ENCODE assay signal across 7 mouse cellular contexts in genomic region chr11:120643601-120643987, GRCm38 (mm10). TPM values are rescaled to one million over a fixed set of nuclear protein-coding genes. Genes with fewer than 3 reads are reported as not detected.
DNase-seq lines count a peak whose midpoint lies in the region; ATAC-seq and TF ChIP-seq lines count a peak whose summit lies in the region.

Gene Pycr1, minus strand, starts transcription at chr11:120643769.

- H3K4me3 ChIP-seq in embryonic facial prominence, embryonic 11.5 days (ENCODE audit: low read depth, low read length) = peak within 1 kb of the TSS; percentile 33
- peak within 1 kb of the TSS; percentile 51 for H3K4me3 ChIP-seq in kidney, adult 2 months (ENCODE audit: insufficient read depth, low read depth, low read length)
- peak within 1 kb of the TSS; percentile 42 for H3K4me3 ChIP-seq in limb, embryonic 12.5 days (replicated peaks)
- peak within 1 kb of the TSS; percentile 46 for H3K4me3 ChIP-seq in midbrain, embryonic 15.5 days
- H3K4me3 ChIP-seq in spleen, adult 2 months (ENCODE audit: extremely low read depth, insufficient read depth, insufficient read length) = peak within 1 kb of the TSS; percentile 60

- peaks cover 5% of the 10 kb centered on the region; the same call in 1 of the 2 replicates for H3K27me3 ChIP-seq in embryonic facial prominence, embryonic 11.5 days (ENCODE audit: control insufficient read depth, insufficient read depth, low read length)
- H3K27me3 ChIP-seq in kidney, adult 2 months (replicated peaks; ENCODE audit: control insufficient read depth, insufficient read depth, low read length) = no peaks in the 10 kb centered on the region
- H3K27me3 ChIP-seq in limb, embryonic 12.5 days = peaks cover 15% of the 10 kb centered on the region
- H3K27me3 ChIP-seq in midbrain, embryonic 15.5 days (replicated peaks) = peaks cover 10% of the 10 kb centered on the region; the same call in 1 of the 2 replicates
- H3K27me3 ChIP-seq in spleen, adult 2 months (ENCODE audit: control insufficient read depth, insufficient read depth, low read length) = no peaks in the 10 kb centered on the region

- H3K4me1 ChIP-seq in embryonic facial prominence, embryonic 11.5 days (ENCODE audit: control insufficient read depth, insufficient read depth, low read length) = peaks cover 3% of the 10 kb centered on the region; the same call in 1 of the 2 replicates
- peaks cover 3% of the 10 kb centered on the region; the same call in 1 of the 2 replicates for H3K4me1 ChIP-seq in kidney, adult 2 months (ENCODE audit: control insufficient read depth, insufficient read depth, low read length)
- peaks cover 25% of the 10 kb centered on the region for H3K4me1 ChIP-seq in limb, embryonic 12.5 days (replicated peaks)
- H3K4me1 ChIP-seq in midbrain, embryonic 15.5 days = peaks cover 21% of the 10 kb centered on the region
- peaks cover 12% of the 10 kb centered on the region for H3K4me1 ChIP-seq in spleen, adult 2 months (ENCODE audit: control insufficient read depth, insufficient read depth, insufficient read length)

- no peaks in the 10 kb centered on the region for H3K36me3 ChIP-seq in embryonic facial prominence, embryonic 11.5 days (replicated peaks; ENCODE audit: control insufficient read depth, insufficient read depth, low read depth, low read length)
- H3K36me3 ChIP-seq in kidney, adult 2 months (ENCODE audit: control insufficient read depth, insufficient read depth, low read length) = no peaks in the 10 kb centered on the region
- H3K36me3 ChIP-seq in limb, embryonic 12.5 days = no peaks in the 10 kb centered on the region
- no peaks in the 10 kb centered on the region for H3K36me3 ChIP-seq in midbrain, embryonic 15.5 days (replicated peaks)
- H3K36me3 ChIP-seq in spleen, adult 2 months (ENCODE audit: control insufficient read depth, insufficient read depth, low read length) = no peaks in the 10 kb centered on the region

- peak; percentile 98 for ATAC-seq in embryonic facial prominence, embryonic 11.5 days (replicated peaks; ENCODE audit: insufficient number of reproducible peaks, low FRiP score, low TSS enrichment, low read depth)
- ATAC-seq in limb, embryonic 12.5 days (ENCODE audit: insufficient number of reproducible peaks, insufficient read depth, low FRiP score, low TSS enrichment, low read depth) = peak; percentile 98
- ATAC-seq in midbrain, embryonic 15.5 days (replicated peaks) = peak; percentile 99

- TF ChIP-seq CTCF in kidney, adult 2 months (conservative IDR thresholded peaks at IDR 0.05; ENCODE audit: insufficient read depth, insufficient read length, low read depth, low read length) = no peak
- TF ChIP-seq CTCF in spleen, adult 2 months (IDR thresholded peaks at IDR 0.05; ENCODE audit: extremely low read depth, insufficient read depth, insufficient read length, insufficient replicate concordance) = no peak

- H3K9ac ChIP-seq in embryonic facial prominence, embryonic 11.5 days (replicated peaks; ENCODE audit: low read length) = peak within 1 kb of the TSS; percentile 54
- peak within 1 kb of the TSS; percentile 61 for H3K9ac ChIP-seq in limb, embryonic 12.5 days (replicated peaks)
- peak within 1 kb of the TSS; percentile 54 for H3K9ac ChIP-seq in midbrain, embryonic 15.5 days

- H3K9me3 ChIP-seq in embryonic facial prominence, embryonic 11.5 days (replicated peaks; ENCODE audit: control insufficient read depth, low read length) = no peaks in the 10 kb centered on the region
- H3K9me3 ChIP-seq in limb, embryonic 12.5 days = no peaks in the 10 kb centered on the region
- no peaks in the 10 kb centered on the region for H3K9me3 ChIP-seq in midbrain, embryonic 15.5 days

- DNase-seq in adrenal gland, postnatal 14 days = peak; percentile 95
- peak; percentile 95 for DNase-seq in embryonic facial prominence, embryonic 11.5 days (ENCODE audit: low spot score)
- peak; percentile 96 to 97 for DNase-seq in heart, adult 18-20 months
- DNase-seq in kidney, adult 2 months = peak; percentile 97
- DNase-seq in spleen, adult 2 months (ENCODE audit: low read depth in 1 of 2, low spot score in 2 of 2) = peak; percentile 73 to 92

- H3K27ac ChIP-seq in embryonic facial prominence, embryonic 11.5 days (replicated peaks; ENCODE audit: low read depth, low read length) = no peak within 1 kb of the TSS
- H3K27ac ChIP-seq in kidney, adult 2 months (ENCODE audit: insufficient read depth, low read depth, low read length) = no peak within 1 kb of the TSS
- peak within 1 kb of the TSS; percentile 75; the same call in 1 of the 2 replicates for H3K27ac ChIP-seq in limb, embryonic 12.5 days
- H3K27ac ChIP-seq in midbrain, embryonic 15.5 days = peak within 1 kb of the TSS; percentile 51; the same call in 1 of the 2 replicates
- H3K27ac ChIP-seq in spleen, adult 2 months (ENCODE audit: insufficient read depth, low read length) = no peak within 1 kb of the TSS

- no peak for TF ChIP-seq POLR2A in kidney, adult 2 months (IDR thresholded peaks at IDR 0.05; ENCODE audit: low read depth, low read length)
- TF ChIP-seq POLR2A in spleen, adult 2 months (IDR thresholded peaks at IDR 0.05; ENCODE audit: low read depth, low read length) = no peak

- H3K4me2 ChIP-seq in embryonic facial prominence, embryonic 11.5 days (ENCODE audit: low read depth, low read length) = peak within 1 kb of the TSS; percentile 89
- H3K4me2 ChIP-seq in limb, embryonic 12.5 days = peak within 1 kb of the TSS; percentile 78
- H3K4me2 ChIP-seq in midbrain, embryonic 15.5 days = peak within 1 kb of the TSS; percentile 84

- WGBS in embryonic facial prominence, embryonic 11.5 days = 2% methylated on average over 15 of the region's 15 CpGs
- WGBS in kidney, adult 2 months = under 1% methylated on average over 15 of the region's 15 CpGs
- WGBS in limb, embryonic 12.5 days = under 1% methylated on average over 15 of the region's 15 CpGs
- 0% methylated on average over 15 of the region's 15 CpGs for WGBS in midbrain, embryonic 15.5 days
- under 1% methylated on average over 15 of the region's 15 CpGs for WGBS in spleen, adult 2 months

RNA-seq across cellular contexts. Expression of gene Pycr1, which starts in this region (rescaled TPM):
- total RNA-seq in adrenal gland, postnatal 14 days (2021) = 1.6 TPM in 2 replicates
- polyA plus RNA-seq in embryonic facial prominence, embryonic 11.5 days (2014; fragmentation: Nextera tagmentation; extraction: Ambion mirVana) = 26.3 and 27.1 TPM in 2 replicates
- total RNA-seq in heart, adult 18-20 months (2021) = 1 to 10 TPM; 1.1 to 1.3 TPM
- 1.0 and 1.5 TPM in 2 replicates for polyA plus RNA-seq in kidney, adult 2 months (2012; rRNA removed)
- 29.9 and 34.3 TPM in 2 replicates for polyA plus RNA-seq in limb, embryonic 12.5 days (2016; fragmentation: Nextera tagmentation; extraction: Ambion mirVana)
- polyA plus RNA-seq in midbrain, embryonic 15.5 days (2015; fragmentation: Nextera tagmentation; extraction: Ambion mirVana) = 18.2 and 21.2 TPM in 2 replicates
- 7.5 and 8.7 TPM in 2 replicates for polyA plus RNA-seq in spleen, adult 2 months (2012; rRNA removed)

Comparison
In these comparisons a context has a peak if more than half of its experiments do, and no peak if none do; other contexts are left out.
1. H3K27ac ChIP-seq: peak in limb, embryonic 12.5 days (single experiment) and midbrain, embryonic 15.5 days (single experiment); none in embryonic facial prominence, embryonic 11.5 days (single experiment), kidney, adult 2 months (single experiment) and spleen, adult 2 months (single experiment).
2. Peak in every context shown above with its lines, with median percentiles within 50 percentile points of each other: DNase-seq, ATAC-seq, H3K4me2 ChIP-seq, H3K4me3 ChIP-seq and H3K9ac ChIP-seq.